Mouse (Mus musculus): ENCODE data around the gene Wwox.

DNA sequence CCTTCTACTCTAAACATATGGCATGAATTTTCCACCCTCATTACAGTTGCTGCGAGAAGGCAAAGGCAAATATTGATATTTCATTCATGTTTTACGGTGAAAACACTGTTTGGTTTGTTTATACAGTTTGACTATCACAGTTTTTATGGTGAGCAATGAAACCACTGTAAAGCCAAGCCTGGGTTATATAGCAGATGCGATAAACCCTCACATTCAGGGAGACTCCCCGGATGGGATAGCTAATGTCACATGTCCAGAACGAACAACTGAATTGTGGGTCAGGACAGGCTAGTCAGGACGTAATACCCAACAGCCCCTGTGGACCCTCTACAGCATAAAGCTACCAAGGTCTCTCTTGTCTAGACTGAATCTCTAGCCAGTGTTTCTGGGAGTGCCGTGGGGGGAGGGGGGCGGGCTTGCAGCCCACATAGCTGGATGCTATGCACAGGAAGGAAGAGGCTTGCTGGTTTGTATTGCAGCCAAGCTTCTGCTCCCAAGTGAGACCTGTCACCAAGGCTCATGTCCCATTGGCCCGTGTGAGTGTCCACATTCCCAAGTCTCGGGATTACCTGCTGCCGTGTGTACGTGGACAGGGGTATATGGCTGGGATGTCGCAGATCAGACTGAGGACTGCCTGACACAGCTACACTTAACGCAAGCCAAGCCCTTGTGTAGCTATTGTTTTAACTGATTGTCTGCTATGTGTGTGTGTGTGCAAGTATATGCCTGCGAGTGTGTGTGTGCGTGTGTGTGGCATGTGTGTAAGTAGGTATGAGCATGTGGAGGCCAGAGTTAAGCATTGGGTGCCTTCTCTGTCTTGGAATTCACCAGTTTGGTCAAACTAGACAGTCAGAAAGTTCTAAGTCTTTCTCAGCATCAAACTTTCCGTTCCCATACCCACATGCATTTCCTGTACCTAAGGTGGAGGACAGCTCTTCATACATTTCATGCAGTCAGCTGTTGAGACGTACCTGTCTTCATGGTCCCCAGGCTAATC, 66.2 kb downstream of the Wwox start:
- no peak for TF ChIP-seq CTCF (IDR thresholded peaks at IDR 0.05)
- TF ChIP-seq EP300 (IDR thresholded peaks at IDR 0.05), result no peak

Data from lung, postnatal 0 days (tissue).